Mouse (Mus musculus) limb, embryonic 15.5 days (tissue): ENCODE results near the gene Chrm4. TPM values are rescaled to one million over a fixed set of nuclear protein-coding genes. Genes with fewer than 3 reads are reported as not detected.

ENCODE experiments used
- ATAC-seq: fragments of 200-750 bp; cut with Nextera tagmentation; 2 replicates; pipeline ENCODE4 v1.8.0; 2017; ENCODE audit warnings: low read depth, moderate TSS enrichment; ENCODE audit not compliant: insufficient number of reproducible peaks, low FRiP score, low TSS enrichment
- H3K27ac ChIP-seq: fragments of 300-500 bp; sonication (generic); 2 replicates; pipeline ENCODE4 v1.5.1; 2015; ENCODE audit warnings: moderate library complexity, mild to moderate bottlenecking, inconsistent platforms
- H3K27me3 ChIP-seq: fragments of 300-500 bp; sonication (generic); 2 replicates; pipeline ENCODE4 v1.6.1; 2015; ENCODE audit warnings: inconsistent platforms
- H3K36me3 ChIP-seq: fragments of 300-500 bp; sonication (generic); 2 replicates; pipeline ENCODE4 v1.6.1; 2015; ENCODE audit warnings: inconsistent platforms
- H3K4me1 ChIP-seq: fragments of 300-500 bp; sonication (generic); 2 replicates; pipeline ENCODE4 v1.6.1; 2015; ENCODE audit warnings: inconsistent platforms
- H3K4me2 ChIP-seq: fragments of 300-500 bp; sonication (generic); 2 replicates; pipeline ENCODE4 v1.6.1; 2015; ENCODE audit warnings: mild to moderate bottlenecking, inconsistent platforms
- H3K4me3 ChIP-seq: fragments of 300-500 bp; sonication (generic); 2 replicates; pipeline ENCODE4 v1.5.1; 2015; ENCODE audit warnings: mild to moderate bottlenecking, inconsistent platforms
- H3K9ac ChIP-seq: fragments of 300-500 bp; sonication (generic); 2 replicates; pipeline ENCODE4 v1.6.1; 2015; ENCODE audit warnings: inconsistent platforms
- H3K9me3 ChIP-seq: fragments of 300-500 bp; sonication (generic); 2 replicates; pipeline ENCODE4 v1.6.1; 2016; ENCODE audit warnings: inconsistent platforms
- whole genome bisulfite sequencing: fragments of 180-500 bp; shearing (Covaris S2); methylation state at CpG from one replicate; pipeline ENCODE4 v1.1.7; 2015; 5-methylcytosine and 5-hydroxymethylcytosine counted together
- polyA plus RNA-seq: library from polyadenylated mRNA; unstranded; fragments of >200 nt; fragmentation: Nextera tagmentation; extraction: Ambion mirVana; gene quantifications from 2 replicates; pipeline ENCODE4 v1.2.1, GENCODE M21; 2015

Gene Chrm4
- polyA plus RNA-seq, result 0.20 and 0.29 TPM in 2 replicates

GRCm38 (mm10) chr2:91926949-91927348 is at the start of gene Chrm4:
TSS of gene Chrm4 (plus strand) at chr2:91927249.
- peak within 1 kb of the TSS; percentile 21; the same call in 1 of the 2 replicates for H3K4me2 ChIP-seq
- H3K36me3 ChIP-seq, result no peaks in the 10 kb centered on the region
- no peak within 1 kb of the TSS for H3K9ac ChIP-seq
- H3K27me3 ChIP-seq, result peaks cover 36% of the 10 kb centered on the region
- no peak for ATAC-seq
- peak within 1 kb of the TSS; percentile 4; the same call in 1 of the 2 replicates for H3K4me3 ChIP-seq
- H3K27ac ChIP-seq, result no peak within 1 kb of the TSS
- 80% methylated on average over 3 of the region's 3 CpGs for WGBS
- H3K4me1 ChIP-seq, result peaks cover 57% of the 10 kb centered on the region
- no peaks in the 10 kb centered on the region for H3K9me3 ChIP-seq

GRCm38 (mm10) chr2:91878387-91879180 is 48.5 kb upstream of the Chrm4 start:
- Histone ChIP-seq H3K4me2 (no peak overlapping the region), H3K4me3 (no peak overlapping the region), H3K27me3 (no peaks in the 10 kb centered on the region), H3K9me3 (no peaks in the 10 kb centered on the region), H3K4me1 (no peaks in the 10 kb centered on the region), H3K27ac (no peak overlapping the region), H3K9ac (no peak overlapping the region), H3K36me3 (peaks cover 11% of the 10 kb centered on the region; the same call in 1 of the 2 replicates)
- ATAC-seq, result no peak
- WGBS, result 82% methylated on average over 7 of the region's 7 CpGs

GRCm38 (mm10) chr2:91883961-91884360 is 43.1 kb upstream of the Chrm4 start:
- no peaks in the 10 kb centered on the region for H3K4me1 ChIP-seq
- no peak for ATAC-seq
- 88% methylated on average over 4 of the region's 4 CpGs for WGBS
- no peak overlapping the region for H3K27ac ChIP-seq
- H3K27me3 ChIP-seq, result no peaks in the 10 kb centered on the region
- H3K4me3 ChIP-seq, result no peak overlapping the region
- H3K36me3 ChIP-seq, result peaks cover 24% of the 10 kb centered on the region
- no peaks in the 10 kb centered on the region for H3K9me3 ChIP-seq
- no peak overlapping the region for H3K9ac ChIP-seq
- H3K4me2 ChIP-seq, result no peak overlapping the region

GRCm38 (mm10) chr2:91884616-91885015 is 42.4 kb upstream of the Chrm4 start:
- Histone ChIP-seq H3K9ac (no peak overlapping the region), H3K4me1 (no peaks in the 10 kb centered on the region), H3K27me3 (no peaks in the 10 kb centered on the region), H3K27ac (no peak overlapping the region), H3K4me2 (no peak overlapping the region), H3K36me3 (peaks cover 27% of the 10 kb centered on the region), H3K9me3 (no peaks in the 10 kb centered on the region), H3K4me3 (no peak overlapping the region)
- ATAC-seq, result no peak
- WGBS, result 86% methylated on average over 4 of the region's 4 CpGs

GRCm38 (mm10) chr2:91894716-91895115 is 32.3 kb upstream of the Chrm4 start:
- Histone ChIP-seq H3K27ac (no peak overlapping the region), H3K36me3 (peaks cover 15% of the 10 kb centered on the region; the same call in 1 of the 2 replicates), H3K4me3 (no peak overlapping the region), H3K9me3 (no peaks in the 10 kb centered on the region), H3K4me1 (no peaks in the 10 kb centered on the region), H3K4me2 (no peak overlapping the region), H3K9ac (no peak overlapping the region), H3K27me3 (no peaks in the 10 kb centered on the region)
- 89% methylated on average over 3 of the region's 3 CpGs for WGBS
- ATAC-seq, result no peak

GRCm38 (mm10) chr2:91895401-91895800 is 31.6 kb upstream of the Chrm4 start:
- ATAC-seq, result no peak
- Histone ChIP-seq H3K27me3 (no peaks in the 10 kb centered on the region), H3K36me3 (peaks cover 18% of the 10 kb centered on the region), H3K4me3 (no peak overlapping the region), H3K9ac (no peak overlapping the region), H3K27ac (no peak overlapping the region), H3K4me2 (no peak overlapping the region), H3K9me3 (no peaks in the 10 kb centered on the region), H3K4me1 (no peaks in the 10 kb centered on the region)
- WGBS, result 95% methylated on average over 3 of the region's 3 CpGs

- H3K36me3 ChIP-seq, result peaks cover 27% of the 10 kb centered on the region
- H3K27me3 ChIP-seq, result no peaks in the 10 kb centered on the region
- H3K4me2 ChIP-seq, result no peak overlapping the region
- H3K27ac ChIP-seq, result no peak overlapping the region
- H3K9ac ChIP-seq, result no peak overlapping the region
- H3K4me1 ChIP-seq, result no peaks in the 10 kb centered on the region
- H3K9me3 ChIP-seq, result no peaks in the 10 kb centered on the region
- no peak overlapping the region for H3K4me3 ChIP-seq
- ATAC-seq, result no peak
These were observed 29.1 kb upstream of the Chrm4 start for GRCm38 (mm10) chr2:91897968-91898367.

- Histone ChIP-seq H3K4me3 (no peak overlapping the region), H3K4me2 (no peak overlapping the region), H3K27ac (no peak overlapping the region), H3K27me3 (no peaks in the 10 kb centered on the region), H3K9me3 (no peaks in the 10 kb centered on the region), H3K36me3 (peaks cover 24% of the 10 kb centered on the region), H3K4me1 (no peaks in the 10 kb centered on the region), H3K9ac (no peak overlapping the region)
- 86% methylated on average over 3 of the region's 3 CpGs for WGBS
- ATAC-seq, result no peak
These were observed 27.9 kb upstream of the Chrm4 start for GRCm38 (mm10) chr2:91899141-91899540.

GRCm38 (mm10) chr2:91900431-91900830 is 26.6 kb upstream of the Chrm4 start:
- no peak for ATAC-seq
- Histone ChIP-seq H3K4me3 (no peak overlapping the region), H3K4me1 (no peaks in the 10 kb centered on the region), H3K9me3 (no peaks in the 10 kb centered on the region), H3K36me3 (peaks cover 29% of the 10 kb centered on the region), H3K4me2 (no peak overlapping the region), H3K27ac (no peak overlapping the region), H3K27me3 (no peaks in the 10 kb centered on the region), H3K9ac (no peak overlapping the region)
- WGBS, result 91% methylated on average over 8 of the region's 8 CpGs

- WGBS, result 69% methylated on average over 5 of the region's 5 CpGs
- no peaks in the 10 kb centered on the region for H3K4me1 ChIP-seq
- H3K27me3 ChIP-seq, result no peaks in the 10 kb centered on the region
- H3K9ac ChIP-seq, result no peak overlapping the region
- H3K9me3 ChIP-seq, result no peaks in the 10 kb centered on the region
- peaks cover 30% of the 10 kb centered on the region for H3K36me3 ChIP-seq
- ATAC-seq, result no peak
- H3K4me2 ChIP-seq, result no peak overlapping the region
- H3K27ac ChIP-seq, result no peak overlapping the region
- H3K4me3 ChIP-seq, result no peak overlapping the region
These were observed 24.7 kb upstream of the Chrm4 start for GRCm38 (mm10) chr2:91902336-91902735.

GRCm38 (mm10) chr2:91903171-91903925 is 23.7 kb upstream of the Chrm4 start:
- no peak overlapping the region for H3K27ac ChIP-seq
- H3K36me3 ChIP-seq, result peaks cover 30% of the 10 kb centered on the region
- ATAC-seq, result no peak
- H3K27me3 ChIP-seq, result no peaks in the 10 kb centered on the region
- H3K4me2 ChIP-seq, result no peak overlapping the region
- no peak overlapping the region for H3K4me3 ChIP-seq
- H3K4me1 ChIP-seq, result no peaks in the 10 kb centered on the region
- no peaks in the 10 kb centered on the region for H3K9me3 ChIP-seq
- WGBS, result 88% methylated on average over 3 of the region's 3 CpGs
- H3K9ac ChIP-seq, result no peak overlapping the region

- no peak overlapping the region for H3K4me2 ChIP-seq
- H3K36me3 ChIP-seq, result peaks cover 33% of the 10 kb centered on the region
- no peaks in the 10 kb centered on the region for H3K9me3 ChIP-seq
- H3K4me3 ChIP-seq, result no peak overlapping the region
- no peak overlapping the region for H3K9ac ChIP-seq
- 63% methylated on average over 5 of the region's 5 CpGs for WGBS
- H3K27ac ChIP-seq, result peak overlapping the region; percentile 61
- no peaks in the 10 kb centered on the region for H3K27me3 ChIP-seq
- no peaks in the 10 kb centered on the region for H3K4me1 ChIP-seq
- no peak for ATAC-seq
These were observed 22.3 kb upstream of the Chrm4 start for GRCm38 (mm10) chr2:91904618-91905307.
